Mouse (Mus musculus): ENCODE results near the gene Itpr3.

GRCm38 (mm10) chr17:27017564-27018499, 39.3 kb upstream of the Itpr3 start:
- TF ChIP-seq GATA1 (IDR thresholded peaks at IDR 0.05; ENCODE audit: borderline replicate concordance, low read length) (no peak), FLI1 (IDR thresholded peaks at IDR 0.05; ENCODE audit: low read length) (no peak)
